Mouse (Mus musculus): ENCODE data around the gene Cox11.

Cox11 gene

GRCm38 (mm10) chr11:90637440-90638311 lies at the start of gene Cox11, which contains the start of gene Stxbp4:
TSS of gene Cox11 (plus strand) at chr11:90638173.
TSS of gene Stxbp4 (minus strand) at chr11:90638084.
- peak; percentile 90 for DNase-seq (ENCODE audit: low spot score)

- DNase-seq (ENCODE audit: low spot score) = no peak
Measured at GRCm38 (mm10) chr11:90590996-90591395, 47.0 kb upstream of the Cox11 start.

GRCm38 (mm10) chr11:90595826-90596225 lies 42.1 kb upstream of the Cox11 start:
- no peak for DNase-seq (ENCODE audit: low spot score)

GRCm38 (mm10) chr11:90603066-90603465 lies 34.9 kb upstream of the Cox11 start:
- no peak for DNase-seq (ENCODE audit: low spot score)

- no peak for DNase-seq (ENCODE audit: low spot score)
Measured at GRCm38 (mm10) chr11:90612118-90612517, 25.9 kb upstream of the Cox11 start.

- DNase-seq (ENCODE audit: low spot score) = no peak
Measured at GRCm38 (mm10) chr11:90614743-90615142, 23.2 kb upstream of the Cox11 start.

GRCm38 (mm10) chr11:90616431-90616830 lies 21.5 kb upstream of the Cox11 start:
- DNase-seq (ENCODE audit: low spot score) = no peak

- DNase-seq (ENCODE audit: low spot score) = no peak
Measured at GRCm38 (mm10) chr11:90622044-90622443, 15.9 kb upstream of the Cox11 start.

- DNase-seq (ENCODE audit: low spot score) = no peak
Measured at GRCm38 (mm10) chr11:90622500-90622899, 15.5 kb upstream of the Cox11 start.

GRCm38 (mm10) chr11:90623477-90623876 lies 14.5 kb upstream of the Cox11 start:
- DNase-seq (ENCODE audit: low spot score) = peak; percentile 30

- DNase-seq (ENCODE audit: low spot score) = no peak
Measured at GRCm38 (mm10) chr11:90625174-90625573, 12.8 kb upstream of the Cox11 start.

- no peak for DNase-seq (ENCODE audit: low spot score)
Measured at GRCm38 (mm10) chr11:90627751-90628150, 10.2 kb upstream of the Cox11 start.

- DNase-seq (ENCODE audit: low spot score) = no peak
Measured at GRCm38 (mm10) chr11:90632480-90632879, 5.5 kb upstream of the Cox11 start.

- DNase-seq (ENCODE audit: low spot score) = no peak
Measured at GRCm38 (mm10) chr11:90634661-90635060, 3.3 kb upstream of the Cox11 start.

GRCm38 (mm10) chr11:90638312-90638830 lies 398 bp downstream of the Cox11 start:
- no peak for DNase-seq (ENCODE audit: low spot score)

- DNase-seq (ENCODE audit: low spot score) = no peak
Measured at GRCm38 (mm10) chr11:90649777-90650176, 11.8 kb downstream of the Cox11 start.

GRCm38 (mm10) chr11:90650231-90650885 lies 12.4 kb downstream of the Cox11 start:
- no peak for DNase-seq (ENCODE audit: low spot score)

GRCm38 (mm10) chr11:90652603-90653002 lies 14.6 kb downstream of the Cox11 start:
- no peak for DNase-seq (ENCODE audit: low spot score)

- no peak for DNase-seq (ENCODE audit: low spot score)
Measured at GRCm38 (mm10) chr11:90657527-90657926, 19.6 kb downstream of the Cox11 start.

GRCm38 (mm10) chr11:90660662-90661061 lies 22.7 kb downstream of the Cox11 start:
- no peak for DNase-seq (ENCODE audit: low spot score)

GRCm38 (mm10) chr11:90663052-90663451 lies 25.1 kb downstream of the Cox11 start:
- no peak for DNase-seq (ENCODE audit: low spot score)

GRCm38 (mm10) chr11:90663618-90664297 lies 25.8 kb downstream of the Cox11 start:
- DNase-seq (ENCODE audit: low spot score) = no peak

Measured in urinary bladder, postnatal 25 days (tissue).